Mouse (Mus musculus) megakaryocyte, embryonic 14.5 days (primary cell): Measurements from ENCODE around the gene Npas3.

ENCODE experiments used
- FLI1 ChIP-seq: IDR thresholded peaks from 2 replicates; pipeline ENCODE4 v1.6.1; 2012; ENCODE audit warnings: low read length, inconsistent platforms, mixed read lengths
- GATA1 ChIP-seq: IDR thresholded peaks from 3 replicates; pipeline ENCODE4 v1.6.1; 2012; ENCODE audit warnings: mixed read lengths, low read length, inconsistent platforms, borderline replicate concordance

- TF ChIP-seq GATA1 (no peak), FLI1 (no peak)
Observed at GRCm38 (mm10) chr12:53719896-53720295, 471.4 kb downstream of the Npas3 start.
